Mouse (Mus musculus) lung, embryonic 14.5 days (tissue): ENCODE measurements around the gene Gm3248. TPM values are rescaled to one million over a fixed set of nuclear protein-coding genes. Genes with fewer than 3 reads are reported as not detected.
A peak's percentile ranks its signal among the peaks of the same experiment; 100 is the strongest.
"Not testable (repeated sequence)": the region's sequence is repeated elsewhere in the genome, so short reads cannot be mapped to it uniquely, and the experiment has no call there.

Experiments
- ATAC-seq: fragments of 200-750 bp; cut with Nextera tagmentation; 2 replicates; pipeline ENCODE4 v1.8.0; 2017; ENCODE audit warnings: mild to moderate bottlenecking, moderate TSS enrichment, moderate library complexity; ENCODE audit not compliant: insufficient read depth
- DNase-seq: peaks from one replicate; pipeline ENCODE4 v3.0.0-alpha.2; 2015
- H3K27ac ChIP-seq: fragments of 300-500 bp; sonication (generic); 2 replicates; pipeline ENCODE4 v1.5.1; 2014; ENCODE audit warnings: low read depth, mild to moderate bottlenecking, moderate library complexity
- H3K27me3 ChIP-seq: fragments of 300-500 bp; sonication (generic); 2 replicates; pipeline ENCODE4 v1.6.1; 2014; ENCODE audit warnings: low read length, control low read depth; ENCODE audit not compliant: insufficient read depth
- H3K36me3 ChIP-seq: fragments of 300-500 bp; sonication (generic); 2 replicates; pipeline ENCODE4 v1.6.1; 2014; ENCODE audit warnings: control low read depth; ENCODE audit not compliant: insufficient read depth
- H3K4me1 ChIP-seq: fragments of 300-500 bp; sonication (generic); 2 replicates; pipeline ENCODE4 v1.6.1; 2014; ENCODE audit warnings: antibody characterized with exemption, control low read depth; ENCODE audit not compliant: insufficient read depth
- H3K4me2 ChIP-seq: fragments of 300-500 bp; sonication (generic); 2 replicates; pipeline ENCODE4 v1.6.1; 2014; ENCODE audit warnings: mild to moderate bottlenecking
- H3K4me3 ChIP-seq: fragments of 300-500 bp; sonication (generic); 2 replicates; pipeline ENCODE4 v1.5.1; 2014; ENCODE audit warnings: low read depth, low read length
- H3K9ac ChIP-seq: fragments of 300-500 bp; sonication (generic); 2 replicates; pipeline ENCODE4 v1.6.1; 2014
- H3K9me3 ChIP-seq: fragments of 300-500 bp; sonication (generic); 2 replicates; pipeline ENCODE4 v1.6.1; 2016; ENCODE audit warnings: low read depth, low read length, control low read depth
- CTCF ChIP-seq: IDR thresholded peaks from 2 replicates; pipeline ENCODE4 v1.5.1; 2016; ENCODE audit warnings: antibody characterized with exemption, low read depth
- WGBS: fragments of 180-500 bp; shearing (Covaris S2); extraction: QIAGEN DNeasy Blood & Tissue Kit; methylation state at CpG from one replicate; pipeline ENCODE4 v1.1.7; 2014; 5-methylcytosine and 5-hydroxymethylcytosine counted together
- polyA plus RNA-seq: library from polyadenylated mRNA; unstranded; fragments of >200 nt; fragmentation: Nextera tagmentation; extraction: Ambion mirVana; gene quantifications from 2 replicates; pipeline ENCODE4 v1.2.1, GENCODE M21; 2014

The Gm3248 gene
- 0.46 and 0.62 TPM in 2 replicates for polyA plus RNA-seq

DNA sequence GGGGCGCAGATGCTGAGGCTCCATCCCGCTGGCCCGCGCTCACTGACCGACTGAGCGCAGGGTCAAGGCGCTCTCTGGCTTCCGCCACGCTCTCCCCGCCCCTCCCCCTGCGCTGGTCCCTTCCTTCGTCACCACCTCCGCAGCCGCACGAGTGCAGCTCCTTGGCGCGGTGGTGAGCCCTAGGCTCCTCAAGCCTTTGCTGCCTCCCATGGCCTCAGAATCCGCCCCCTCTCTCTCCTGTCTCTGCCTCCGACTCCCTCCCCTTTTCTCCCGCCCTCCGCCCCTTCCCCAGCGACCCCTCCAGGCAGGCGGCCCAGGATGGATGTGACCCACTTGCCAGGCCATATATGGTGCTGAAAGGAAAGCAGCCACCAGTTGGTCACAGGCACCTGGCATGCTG lies at the start of gene Gm3248:
Gene Gm3248, minus strand, starts transcription at position 111 of the 400 bp plus-strand sequence.
- H3K9me3 ChIP-seq, H3K36me3 ChIP-seq, H3K27ac ChIP-seq, H3K4me1 ChIP-seq, H3K9ac ChIP-seq, H3K27me3 ChIP-seq, ATAC-seq: not testable (repeated sequence)
- under 1% methylated on average over 14 of the region's 23 CpGs for WGBS
- peak; percentile 7 for DNase-seq
- Histone ChIP-seq H3K4me2 (peak within 1 kb of the TSS; percentile 65), H3K4me3 (peak within 1 kb of the TSS; percentile 37)

DNA sequence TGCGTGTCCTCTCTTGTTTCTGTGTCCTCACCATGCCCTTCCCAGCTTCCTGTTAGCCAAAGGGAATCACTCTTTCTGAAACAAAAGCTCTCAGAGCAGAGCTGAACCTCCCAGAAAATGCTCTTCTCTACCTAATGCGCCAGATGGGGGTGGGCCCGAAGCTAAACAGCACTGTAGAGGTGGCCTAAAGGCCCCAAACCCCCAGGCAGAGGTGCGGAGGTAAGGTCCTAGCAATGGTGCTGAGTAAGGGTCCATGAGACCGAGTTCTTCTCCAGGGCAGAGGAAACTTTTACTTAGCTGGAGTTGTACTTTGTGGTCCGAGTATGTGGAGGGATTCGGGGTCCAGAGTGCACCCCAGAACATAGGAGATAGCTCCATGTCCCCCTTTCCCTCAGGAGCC lies 25.6 kb upstream of the Gm3248 start:
- 67% methylated on average over 5 of the region's 7 CpGs for WGBS
- DNase-seq, H3K9ac ChIP-seq, ATAC-seq, H3K9me3 ChIP-seq, H3K27me3 ChIP-seq, H3K4me2 ChIP-seq, H3K36me3 ChIP-seq, H3K4me3 ChIP-seq, H3K27ac ChIP-seq, H3K4me1 ChIP-seq: not testable (repeated sequence)

DNA sequence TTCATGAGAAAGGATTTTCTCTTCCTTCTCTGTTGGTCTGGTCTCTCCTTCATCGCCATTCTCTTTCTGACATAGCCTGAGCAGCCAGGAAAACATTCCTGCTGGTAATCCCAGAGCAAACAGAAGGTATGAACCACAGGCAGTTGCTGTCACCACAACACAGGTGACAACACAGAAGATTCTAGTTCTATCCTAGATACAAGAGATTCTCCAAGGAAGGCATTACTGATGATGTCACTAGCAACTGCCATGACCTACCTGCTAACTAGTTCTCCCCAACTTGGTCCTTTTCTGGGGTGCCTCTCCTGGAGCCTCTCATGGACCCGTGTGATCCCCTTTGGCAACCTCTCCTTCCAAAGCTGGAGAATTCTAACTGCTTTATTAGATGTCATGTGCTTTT lies 17.5 kb upstream of the Gm3248 start, which contains the start of gene Gm3453:
Gene Gm3453, minus strand, starts transcription at position 101 of the 400 bp plus-strand sequence.
- 13% methylated on average over 1 of the region's 2 CpGs for WGBS
- H3K9me3 ChIP-seq, H3K36me3 ChIP-seq, DNase-seq, H3K4me1 ChIP-seq, H3K27me3 ChIP-seq, H3K27ac ChIP-seq, ATAC-seq, H3K4me2 ChIP-seq, H3K4me3 ChIP-seq, H3K9ac ChIP-seq: not testable (repeated sequence)

DNA sequence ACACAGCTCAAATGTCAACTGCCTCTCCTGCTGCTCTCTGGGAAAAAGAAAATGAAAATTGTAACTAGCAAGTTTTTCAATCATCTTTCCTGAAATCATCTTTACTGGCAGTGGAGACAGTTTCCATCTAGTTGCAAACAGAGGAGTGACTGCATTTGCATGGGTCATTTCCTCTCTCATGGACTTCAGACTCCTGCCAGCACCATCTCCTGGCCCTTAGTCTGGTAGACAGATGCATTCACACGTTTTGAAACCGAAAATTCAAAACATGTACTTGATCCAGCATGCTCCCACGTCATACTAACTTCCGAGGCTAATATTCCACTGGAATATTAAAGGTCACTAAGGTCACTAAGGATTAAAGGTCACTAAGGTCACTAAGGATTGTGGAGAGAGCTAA lies 896 bp upstream of the Gm3248 start:
- H3K4me1 ChIP-seq, H3K36me3 ChIP-seq, H3K27ac ChIP-seq, ATAC-seq, DNase-seq, H3K9ac ChIP-seq, H3K9me3 ChIP-seq, H3K27me3 ChIP-seq, H3K4me2 ChIP-seq, H3K4me3 ChIP-seq: not testable (repeated sequence)
- 31% methylated on average over 4 of the region's 4 CpGs for WGBS

DNA sequence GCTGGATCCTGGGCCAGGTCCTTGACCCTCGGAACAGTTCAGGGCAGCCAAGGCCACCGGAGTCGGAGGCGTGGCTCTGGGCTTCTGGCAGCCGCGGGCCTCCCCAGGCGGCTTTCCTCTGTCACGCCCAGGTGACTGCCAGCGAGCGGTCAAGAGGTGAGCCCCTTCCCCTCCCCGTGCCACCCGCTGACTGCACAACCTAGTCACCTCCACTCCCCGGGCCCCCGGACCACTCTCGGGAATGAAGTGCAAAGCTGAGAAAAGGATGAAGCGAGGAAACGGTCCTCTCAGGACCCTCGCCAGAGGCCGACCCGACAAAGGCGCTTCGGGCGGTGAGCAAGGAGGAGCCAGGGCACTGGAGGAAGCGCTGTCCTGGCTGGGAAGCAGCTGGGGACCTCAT lies 443 bp downstream of the Gm3248 start:
- not testable (repeated sequence) for ATAC-seq, H3K27ac ChIP-seq, H3K4me1 ChIP-seq, H3K9ac ChIP-seq, H3K27me3 ChIP-seq, H3K36me3 ChIP-seq, H3K9me3 ChIP-seq
- H3K4me2 ChIP-seq: peak overlapping the region; percentile 65
- peak overlapping the region; percentile 37 for H3K4me3 ChIP-seq
- WGBS: 0% methylated on average over 22 of the region's 24 CpGs
- peak; percentile 18 for DNase-seq

DNA sequence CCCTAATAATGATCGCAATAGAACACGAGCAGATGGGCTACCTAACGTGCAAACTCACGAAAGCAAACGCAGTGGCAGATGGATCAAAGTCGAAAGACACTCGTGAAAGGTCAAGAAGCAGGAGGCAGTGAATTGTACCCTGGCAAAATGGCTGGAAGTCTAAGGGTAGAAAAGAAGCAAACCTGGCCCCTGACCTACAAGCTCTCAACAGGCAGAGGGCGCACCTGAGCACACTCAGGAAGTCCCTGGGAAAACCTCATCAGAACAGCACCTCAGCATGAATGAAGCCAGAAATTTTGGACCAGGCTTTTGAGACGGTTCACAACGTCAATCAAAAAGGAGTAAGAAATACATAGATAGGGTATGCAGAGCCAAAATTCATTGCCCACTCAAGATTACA lies 1.1 kb downstream of the Gm3248 start:
- peak; percentile 15; the same call in 1 of the 2 replicates for TF ChIP-seq CTCF
- not testable (repeated sequence) for H3K9me3 ChIP-seq, H3K4me3 ChIP-seq, H3K27me3 ChIP-seq, H3K4me2 ChIP-seq, H3K4me1 ChIP-seq, DNase-seq, H3K27ac ChIP-seq, H3K36me3 ChIP-seq, H3K9ac ChIP-seq, ATAC-seq
- WGBS: 0% methylated on average over 3 of the region's 10 CpGs

DNA sequence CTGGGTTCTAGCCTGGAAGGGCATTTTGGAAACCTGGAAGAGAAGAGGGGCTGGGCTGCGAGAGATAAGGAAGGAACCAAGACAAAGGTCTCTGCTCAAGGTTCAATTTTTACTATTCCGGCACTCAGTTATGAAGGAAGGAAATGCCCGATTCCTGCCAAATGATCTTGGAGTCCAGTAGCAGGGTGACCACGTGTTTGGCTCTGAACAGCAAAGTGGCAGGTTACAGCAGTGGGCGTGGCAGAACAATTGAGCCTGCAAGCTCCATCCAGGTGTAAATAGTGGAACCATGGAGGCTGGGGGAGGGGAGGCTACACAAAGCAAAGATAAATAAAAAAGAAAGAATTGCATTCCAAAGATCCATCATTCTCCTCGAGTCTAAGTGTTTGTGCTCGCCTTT lies 38.3 kb downstream of the Gm3248 start:
- WGBS: 68% methylated on average over 7 of the region's 7 CpGs

DNA sequence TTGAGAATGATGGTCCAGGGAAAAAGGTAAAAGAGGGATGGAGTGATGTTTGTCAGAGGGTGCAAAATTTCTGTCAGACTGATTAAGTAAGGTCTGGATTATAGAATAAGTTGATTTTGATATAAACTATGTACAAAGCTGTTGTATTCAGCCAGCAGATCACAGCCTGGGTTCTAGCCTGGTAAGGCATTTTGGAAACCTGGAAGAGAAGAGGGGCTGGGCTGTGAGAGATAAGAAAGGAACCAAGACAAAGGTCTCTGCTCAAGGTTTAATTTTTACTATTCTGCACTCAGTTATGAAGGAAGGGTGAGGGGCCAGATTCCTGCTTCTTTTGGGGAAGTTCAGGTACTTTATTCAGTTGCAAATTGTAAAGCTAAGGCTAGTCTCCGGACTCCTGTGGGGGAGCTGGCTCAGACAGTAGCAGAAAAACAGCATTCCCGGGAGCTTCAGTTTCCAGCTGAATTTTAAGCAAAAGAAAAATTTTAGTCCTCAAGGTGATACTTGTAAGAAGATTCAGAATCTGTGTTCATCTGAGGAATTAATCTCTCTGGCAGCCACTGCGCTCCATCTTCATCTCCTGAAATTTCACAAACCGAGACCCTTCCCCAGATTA lies 43.1 kb downstream of the Gm3248 start:
- DNase-seq, H3K9me3 ChIP-seq, H3K9ac ChIP-seq, H3K36me3 ChIP-seq, H3K4me2 ChIP-seq, ATAC-seq, H3K4me3 ChIP-seq, H3K4me1 ChIP-seq, H3K27ac ChIP-seq, H3K27me3 ChIP-seq: not testable (repeated sequence)
- WGBS: 76% methylated on average over 4 of the region's 4 CpGs

More for the DNA sequence above, 38.3 kb downstream of the Gm3248 start:
- H3K9ac ChIP-seq, H3K4me2 ChIP-seq, H3K27me3 ChIP-seq, ATAC-seq, DNase-seq, H3K9me3 ChIP-seq, H3K4me1 ChIP-seq, H3K4me3 ChIP-seq, H3K36me3 ChIP-seq, H3K27ac ChIP-seq: not testable (repeated sequence)

DNA sequence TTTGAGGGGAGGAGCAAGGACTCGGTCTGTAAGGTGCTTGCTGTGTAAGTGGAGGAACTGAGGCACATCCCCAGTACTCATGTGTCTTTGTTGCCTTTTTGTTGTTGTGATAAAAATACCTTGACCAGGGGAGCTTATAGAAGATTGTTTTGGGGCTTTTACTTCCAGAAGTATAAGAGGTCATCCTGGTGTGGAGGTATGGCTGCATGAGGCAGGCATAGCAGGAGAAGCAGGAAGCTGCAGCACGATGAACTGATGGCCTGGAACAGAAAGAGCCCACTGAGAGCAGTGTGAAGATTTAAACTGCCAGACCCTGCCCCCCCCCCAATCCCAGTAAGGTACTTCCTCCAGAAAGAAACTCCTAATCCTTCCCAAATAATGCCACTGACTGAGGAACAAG lies 47.8 kb downstream of the Gm3248 start:
- not testable (repeated sequence) for H3K36me3 ChIP-seq, ATAC-seq, H3K27me3 ChIP-seq, H3K9ac ChIP-seq, DNase-seq, H3K9me3 ChIP-seq, H3K4me1 ChIP-seq, H3K4me3 ChIP-seq, H3K4me2 ChIP-seq, H3K27ac ChIP-seq
- WGBS: 75% methylated on average over 2 of the region's 2 CpGs
